Mouse (Mus musculus) C2C12 (cell line): ENCODE measurements around the gene Loxl4.

ENCODE experiments used
- CEBPB ChIP-seq: IDR thresholded peaks from one replicate; pipeline ENCODE4 v1.6.1; 2011; ENCODE audit warnings: low read depth, mild to moderate bottlenecking, control low read depth, moderate library complexity
- CTCF ChIP-seq: IDR thresholded peaks from one replicate; pipeline ENCODE4 v1.5.1; 2011; ENCODE audit not compliant: control insufficient read depth, insufficient read depth, insufficient read length
- MAX ChIP-seq: IDR thresholded peaks from one replicate; pipeline ENCODE4 v1.6.1; 2011; ENCODE audit warnings: mild to moderate bottlenecking, control low read depth
- MYOD1 ChIP-seq: IDR thresholded peaks from one replicate; pipeline ENCODE4 v1.6.1; 2011; ENCODE audit warnings: low read depth; ENCODE audit not compliant: control insufficient read depth, insufficient read length
- MYOG ChIP-seq: IDR thresholded peaks from one replicate; pipeline ENCODE4 v1.6.1; 2011; ENCODE audit not compliant: control insufficient read depth, insufficient read length; ENCODE audit errors: extremely low read depth
- USF1 ChIP-seq: IDR thresholded peaks from one replicate; pipeline ENCODE4 v1.6.1; 2011; ENCODE audit warnings: low read depth, mild to moderate bottlenecking, control low read depth, moderate library complexity

- TF ChIP-seq CTCF (no peak), CEBPB (no peak), MYOD1 (no peak), MAX (no peak), USF1 (no peak), MYOG (no peak)
Observed at GRCm38 (mm10) chr19:42638604-42639481, 26.2 kb upstream of the Loxl4 start.
